Mouse (Mus musculus) layer of hippocampus, adult 2 months (tissue): ENCODE measurements around the gene Olfr1157. TPM values are rescaled to one million over a fixed set of nuclear protein-coding genes. Genes with fewer than 3 reads are reported as not detected.

Experiments used
- DNase-seq, 2 experiments: peaks; one replicate each; pipeline ENCODE4 v3.0.0; 2022; ENCODE audit warnings: low spot score in 2 of 2
- H3K27ac ChIP-seq: fragments of 200-600 bp; 2 replicates; pipeline ENCODE4 v1.8.1; 2022
- H3K4me3 ChIP-seq: fragments of 200-600 bp; 2 replicates; pipeline ENCODE4 v1.8.1; 2022; ENCODE audit warnings: mild to moderate bottlenecking
- CTCF ChIP-seq: fragments of 200-600 bp; conservative IDR thresholded peaks from 2 replicates; pipeline ENCODE4 v1.8.1; 2022; ENCODE audit warnings: antibody characterized with exemption, mild to moderate bottlenecking, moderate library complexity
- long read RNA-seq, 2 experiments: library from polyadenylated mRNA; stranded (forward); transcript quantifications; one replicate each; pipeline ENCODE4 v2.0.0; 2021; ENCODE audit warnings: borderline mapping rate in 2 of 2
- total RNA-seq, 2 experiments: library from RNA; stranded (reverse); gene quantifications; 2 replicates each; pipeline ENCODE4 v1.2.3; 2021

Gene Olfr1157
- not detected for total RNA-seq
- long read RNA-seq, experiment 1 = 0 reads
- long read RNA-seq, experiment 2 = 0 reads

DNA sequence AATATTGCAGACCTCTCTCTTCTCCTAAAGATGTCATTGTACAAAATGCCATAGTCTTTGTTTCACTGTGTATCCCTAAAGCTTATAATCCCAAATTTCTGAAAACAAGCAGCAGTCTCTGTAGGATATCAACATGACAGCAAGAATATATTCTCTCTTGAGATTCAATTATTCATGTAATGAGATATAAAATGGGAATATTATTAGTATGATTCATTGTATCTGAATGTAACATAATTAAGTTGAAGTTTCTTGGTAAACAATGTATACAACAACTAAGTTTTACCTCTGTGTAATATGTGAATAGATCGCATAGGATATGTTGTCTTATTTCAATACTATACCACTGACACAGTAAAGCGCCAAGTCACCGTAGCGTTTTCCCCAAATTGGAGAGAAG, at the start of gene Olfr1157:
TSS of gene Olfr1157 (minus strand) at position 101 of the 400 bp plus-strand sequence.
- no peak within 1 kb of the TSS for H3K27ac ChIP-seq
- TF ChIP-seq CTCF = no peak

DNA sequence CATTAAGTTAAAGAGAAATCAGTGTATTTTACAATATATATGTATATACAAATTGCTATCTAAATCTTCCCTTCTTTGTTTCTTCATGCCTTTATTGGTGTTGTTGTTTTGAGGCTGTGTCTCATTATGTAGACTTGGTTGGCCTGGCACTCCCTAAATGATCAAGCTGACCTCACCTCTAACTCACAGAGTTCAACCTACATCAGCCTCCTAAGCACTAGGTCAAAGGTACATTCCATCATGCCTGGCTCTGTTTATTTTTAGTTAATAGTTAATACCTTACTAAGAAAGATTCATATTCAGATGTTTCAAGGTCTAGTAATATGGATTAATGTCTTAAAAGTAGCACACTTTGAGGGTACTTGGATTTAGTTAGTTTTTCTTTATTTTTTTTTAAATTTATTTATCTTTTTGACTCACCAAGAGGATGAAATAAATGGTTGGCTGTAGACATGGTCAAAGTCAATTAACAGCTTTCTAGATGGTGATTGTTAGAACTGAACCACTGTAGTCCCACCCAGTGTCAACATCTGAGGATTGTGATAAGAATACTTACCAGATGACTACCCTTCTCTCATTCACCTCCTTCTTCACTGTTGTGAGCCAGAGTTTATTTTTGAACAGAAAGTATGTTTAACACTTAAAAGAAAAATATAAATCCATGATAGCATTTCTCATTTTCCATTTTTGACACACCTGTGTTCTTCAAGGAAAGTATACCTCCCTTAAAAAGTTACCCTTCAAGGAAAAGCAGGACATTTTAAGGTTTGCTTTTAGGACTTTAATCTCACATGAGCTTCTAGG, 39.6 kb upstream of the Olfr1157 start, which contains the start of gene Olfr1160:
TSS of gene Olfr1160 (minus strand) at position 754 of the 804 bp plus-strand sequence.
- Histone ChIP-seq H3K27ac (no peak within 1 kb of the TSS), H3K4me3 (no peak within 1 kb of the TSS)
- TF ChIP-seq CTCF = no peak
- no peak for DNase-seq

More for the DNA sequence above, at the start of gene Olfr1157:
- no peak for DNase-seq
- no peak within 1 kb of the TSS for H3K4me3 ChIP-seq

DNA sequence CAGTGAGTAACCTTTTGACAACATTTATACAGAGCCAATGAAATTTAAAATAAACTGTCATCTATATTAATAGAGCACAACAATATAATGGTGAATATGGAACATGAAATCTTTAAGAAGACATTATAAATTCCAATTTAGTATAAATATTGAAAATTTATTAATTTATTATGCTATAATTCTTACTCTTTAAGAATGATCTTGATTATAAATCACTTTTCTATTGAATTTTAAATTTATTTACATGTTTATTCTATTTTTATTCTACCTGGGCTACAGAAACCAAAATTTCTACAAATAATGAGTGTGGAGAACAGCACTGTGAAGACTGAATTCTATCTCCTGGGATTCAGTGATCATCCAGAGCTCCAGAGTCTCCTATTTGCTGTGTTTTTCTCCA, 21.7 kb upstream of the Olfr1157 start, which contains the start of gene Olfr1158:
TSS of gene Olfr1158 (plus strand) at position 301 of the 400 bp plus-strand sequence.
- Histone ChIP-seq H3K27ac (no peak within 1 kb of the TSS), H3K4me3 (no peak within 1 kb of the TSS)
- no peak for DNase-seq
- no peak for TF ChIP-seq CTCF

GRCm38 (mm10) chr2:87974563-87974962, 6.5 kb upstream of the Olfr1157 start, which contains the start of gene Olfr74:
Olfr74 (minus strand) TSS chr2:87974663.
- H3K27ac ChIP-seq = no peak within 1 kb of the TSS
- TF ChIP-seq CTCF = no peak
- no peak within 1 kb of the TSS for H3K4me3 ChIP-seq
- no peak for DNase-seq

- no peak for TF ChIP-seq CTCF
- H3K27ac ChIP-seq = no peak within 1 kb of the TSS
- no peak for DNase-seq
- no peak within 1 kb of the TSS for H3K4me3 ChIP-seq
These were observed 15.1 kb downstream of the Olfr1157 start, which contains the start of gene Olfr1156 for GRCm38 (mm10) chr2:87953000-87953399. Olfr1156 (minus strand) TSS chr2:87953100.

DNA sequence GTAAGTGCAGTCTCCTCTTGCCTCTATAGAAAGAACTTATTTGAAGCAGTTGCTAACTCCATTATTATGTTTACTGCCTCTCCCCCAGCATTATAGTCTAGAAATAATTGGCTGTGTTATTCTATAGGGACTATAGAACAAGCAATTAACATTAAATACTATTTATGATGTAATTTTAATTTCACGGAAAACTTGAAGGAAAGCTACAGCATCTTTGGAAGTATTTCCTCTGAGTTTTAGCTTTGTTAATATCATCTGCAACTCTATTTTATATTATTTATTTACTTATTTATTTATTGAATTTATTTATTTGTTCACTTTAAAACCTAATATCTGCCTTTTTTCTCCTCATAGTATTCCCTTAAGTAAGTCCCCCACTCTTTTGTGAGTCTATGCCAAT, 23.1 kb downstream of the Olfr1157 start, which contains the start of gene Olfr1155:
TSS of gene Olfr1155 (minus strand) at position 101 of the 400 bp plus-strand sequence.
- no peak for DNase-seq
- no peak for TF ChIP-seq CTCF
- Histone ChIP-seq H3K4me3 (no peak within 1 kb of the TSS), H3K27ac (no peak within 1 kb of the TSS)

Other genes starting within 250 kb of the Olfr1157 start
- gene Olfr1138, start 228.3 kb downstream of the Olfr1157 start, total RNA-seq = not detected
- not detected for gene Olfr1140, start 224.5 kb downstream of the Olfr1157 start, total RNA-seq
- not detected for gene Olfr1141, start 214.3 kb downstream of the Olfr1157 start, total RNA-seq
- not detected for gene Olfr152, start 188.8 kb downstream of the Olfr1157 start, total RNA-seq
- not detected for gene Olfr1143, start 167.7 kb downstream of the Olfr1157 start, total RNA-seq
- not detected for gene Olfr1145, start 158.5 kb downstream of the Olfr1157 start, total RNA-seq
- not detected for gene Olfr1148, start 137.8 kb downstream of the Olfr1157 start, total RNA-seq
- gene Olfr1150-ps1, start 124.3 kb downstream of the Olfr1157 start, total RNA-seq = not detected
- gene Olfr1151, start 112.4 kb downstream of the Olfr1157 start, total RNA-seq = not detected
- not detected for gene Olfr1152, start 101.8 kb downstream of the Olfr1157 start, total RNA-seq
- gene Olfr1153, start 73.3 kb downstream of the Olfr1157 start, total RNA-seq = not detected
- not detected for gene Olfr1154, start 63.1 kb downstream of the Olfr1157 start, total RNA-seq
- gene Olfr1155, start 23.2 kb downstream of the Olfr1157 start, total RNA-seq = not detected
- under 1 TPM in 1 of 2 experiments, not detected in 1; 0.15 TPM for gene Olfr1156, start 15.2 kb downstream of the Olfr1157 start, total RNA-seq
- gene Olfr74, start 6.4 kb upstream of the Olfr1157 start, total RNA-seq = not detected
- not detected for gene Olfr1158, start 21.8 kb upstream of the Olfr1157 start, total RNA-seq
- gene Olfr1160, start 40.0 kb upstream of the Olfr1157 start, total RNA-seq = not detected
- not detected for gene Olfr1161, start 54.5 kb upstream of the Olfr1157 start, total RNA-seq
- gene Olfr73, start 69.4 kb upstream of the Olfr1157 start, total RNA-seq = not detected
- not detected for gene Olfr1162, start 82.8 kb upstream of the Olfr1157 start, total RNA-seq
- not detected for gene Olfr1163, start 103.5 kb upstream of the Olfr1157 start, total RNA-seq
- not detected for gene Olfr1164, start 125.7 kb upstream of the Olfr1157 start, total RNA-seq
- gene Olfr1166, start 160.0 kb upstream of the Olfr1157 start, total RNA-seq = not detected
- gene Olfr1167, start 186.9 kb upstream of the Olfr1157 start, total RNA-seq = not detected
- gene Olfr1168, start 213.6 kb upstream of the Olfr1157 start, total RNA-seq = not detected